Mouse (Mus musculus) adrenal gland, postnatal 25 days (tissue): Measurements from ENCODE around the gene Neurl4. TPM values are rescaled to one million over a fixed set of nuclear protein-coding genes. Genes with fewer than 3 reads are reported as not detected.
"Not testable (repeated sequence)": the region's sequence is repeated elsewhere in the genome, so short reads cannot be mapped to it uniquely, and the experiment has no call there.

Experiments used
- DNase-seq: peaks from one replicate; pipeline ENCODE4 v3.0.0; 2021; ENCODE audit warnings: mixed read lengths
- microRNA-seq, 2 experiments: library from miRNA; unstranded; fragments of <30 nt; microRNA quantifications; one replicate each; pipeline ENCODE4 v1.2.0; 2021
- total RNA-seq: library from RNA; stranded (reverse); gene quantifications from 2 replicates; pipeline ENCODE4 v1.2.3, GENCODE M21; 2021

The Neurl4 gene
- total RNA-seq, 1 experiment from 2014 or later: 55.5 TPM

DNA sequence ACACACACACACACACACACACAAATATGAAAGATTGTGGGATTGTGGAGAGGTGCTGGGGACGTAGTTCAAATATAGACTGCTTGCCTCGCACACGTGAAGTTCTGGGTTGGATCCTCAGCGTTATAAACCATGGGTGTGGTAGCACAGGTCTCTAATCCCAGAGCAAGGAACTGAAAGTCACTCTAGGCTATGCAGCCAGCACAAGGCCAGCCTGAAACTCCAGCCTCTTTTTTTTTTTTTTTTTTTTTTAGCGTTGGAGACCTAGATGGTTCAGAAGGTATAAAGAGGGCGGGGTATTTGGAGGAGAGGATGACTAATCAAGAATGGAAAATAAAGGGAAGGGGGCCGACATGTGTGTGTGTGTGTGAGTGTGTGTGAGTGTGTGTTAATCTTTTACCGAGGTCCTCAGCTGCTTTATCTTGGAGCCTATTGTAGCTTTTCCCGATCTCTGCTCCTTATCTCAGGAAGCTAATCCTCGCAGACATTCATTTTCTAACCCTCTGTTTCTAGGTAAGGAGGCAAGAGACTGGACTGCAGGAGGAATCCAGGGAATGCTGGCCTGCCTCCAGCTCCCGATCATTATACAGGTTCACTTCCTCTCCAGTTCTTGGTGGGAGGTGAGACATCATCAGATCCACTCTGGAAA, 52.5 kb downstream of the Neurl4 start:
- DNase-seq: no peak

- DNase-seq: not testable (repeated sequence)
These were observed 54.7 kb downstream of the Neurl4 start for GRCm38 (mm10) chr11:69955618-69956017.

GRCm38 (mm10) chr11:69956218-69956617, 55.3 kb downstream of the Neurl4 start:
- DNase-seq: no peak

GRCm38 (mm10) chr11:69960616-69961015, 59.7 kb downstream of the Neurl4 start:
- DNase-seq: no peak

DNA sequence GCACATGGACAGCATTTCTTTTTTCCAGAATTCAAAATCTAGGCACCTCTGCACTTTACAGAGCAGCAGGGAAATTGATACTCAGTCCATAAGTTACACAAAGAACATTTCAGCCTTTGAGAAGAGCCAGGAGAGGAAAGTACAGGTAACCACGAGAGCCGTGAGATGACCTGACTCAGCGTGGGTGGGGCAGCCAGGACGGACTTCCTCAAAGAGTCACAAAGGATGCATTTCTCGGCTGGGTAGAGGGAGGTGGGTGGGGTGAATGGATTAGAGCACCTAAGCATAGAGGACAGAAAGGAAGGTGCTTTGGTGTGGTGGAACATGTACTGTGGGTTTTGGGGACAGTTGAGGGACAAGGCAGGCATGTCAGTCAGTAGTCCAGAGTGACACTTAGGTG, 61.0 kb downstream of the Neurl4 start:
- DNase-seq: no peak

Small RNA genes within 50 kb of the gene (microRNA-seq; reads per million reads assigned to microRNA genes)
- 0 reads per million in 2 experiments for gene Mir6924

Other genes with a start within 250 kb of the Neurl4 start
- gene Sox15, start 245.8 kb upstream of the Neurl4 start, total RNA-seq: 0.39 TPM in 1 of 2 replicates, not detected in the other
- 123 and 137 TPM in 2 replicates for gene Mpdu1, start 238.4 kb upstream of the Neurl4 start, total RNA-seq
- gene Cd68, start 234.9 kb upstream of the Neurl4 start, total RNA-seq: 14.2 and 22.6 TPM in 2 replicates
- 624 and 654 TPM in 2 replicates for gene Eif4a1, start 228.6 kb upstream of the Neurl4 start, total RNA-seq
- gene Senp3, start 219.0 kb upstream of the Neurl4 start, total RNA-seq: 91.6 and 91.8 TPM in 2 replicates
- gene Tnfsf13, start 215.3 kb upstream of the Neurl4 start, total RNA-seq: 3.8 and 4.1 TPM in 2 replicates
- 16.6 and 25.6 TPM in 2 replicates for gene Tnfsf12, start 205.2 kb upstream of the Neurl4 start, total RNA-seq
- gene Tnfsfm13, start 205.0 kb upstream of the Neurl4 start, total RNA-seq: 3.8 and 4.6 TPM in 2 replicates
- gene Polr2a, start 142.4 kb upstream of the Neurl4 start, total RNA-seq: 98.5 and 101 TPM in 2 replicates
- gene Slc35g3, start 139.1 kb upstream of the Neurl4 start, total RNA-seq: not detected in 2 replicates
- 39.5 and 65.8 TPM in 2 replicates for gene Zbtb4, start 135.2 kb upstream of the Neurl4 start, total RNA-seq
- gene Chrnb1, start 105.1 kb upstream of the Neurl4 start, total RNA-seq: 1.8 and 2.4 TPM in 2 replicates
- gene Fgf11, start 99.2 kb upstream of the Neurl4 start, total RNA-seq: 3.6 and 3.9 TPM in 2 replicates
- not detected in 2 replicates for gene Tmem102, start 95.4 kb upstream of the Neurl4 start, total RNA-seq
- not detected in 2 replicates for gene Gm39566, start 85.8 kb upstream of the Neurl4 start, total RNA-seq
- not detected in 2 replicates for gene Spem2, start 82.6 kb upstream of the Neurl4 start, total RNA-seq
- not detected in 2 replicates for gene Spem1, start 78.9 kb upstream of the Neurl4 start, total RNA-seq
- gene Nlgn2, start 63.3 kb upstream of the Neurl4 start, total RNA-seq: 18.6 and 19.7 TPM in 2 replicates
- gene Tmem256, start 62.6 kb upstream of the Neurl4 start, total RNA-seq: 149 and 152 TPM in 2 replicates
- gene Plscr3, start 54.7 kb upstream of the Neurl4 start, total RNA-seq: 43.8 and 52.9 TPM in 2 replicates
- not detected in 2 replicates for gene Tnk1, start 42.3 kb upstream of the Neurl4 start, total RNA-seq
- gene Tmem95, start 23.1 kb upstream of the Neurl4 start, total RNA-seq: not detected in 2 replicates
- 4.4 and 4.9 TPM in 2 replicates for gene Kctd11, start 19.7 kb upstream of the Neurl4 start, total RNA-seq
- gene Acap1, start 5.5 kb upstream of the Neurl4 start, total RNA-seq: 0.30 TPM in 1 of 2 replicates, not detected in the other
- gene 2810408A11Rik, start 85 bp upstream of the Neurl4 start, total RNA-seq: 1.2 and 2.6 TPM in 2 replicates
- gene Gps2, start 12.8 kb downstream of the Neurl4 start, total RNA-seq: 62.5 and 70.2 TPM in 2 replicates
- gene Eif5a, start 20.9 kb downstream of the Neurl4 start, total RNA-seq: 542 and 558 TPM in 2 replicates
- gene Ybx2, start 34.7 kb downstream of the Neurl4 start, total RNA-seq: 14.1 and 14.8 TPM in 2 replicates
- 42.6 and 48.6 TPM in 2 replicates for gene Slc2a4, start 47.1 kb downstream of the Neurl4 start, total RNA-seq
- gene Cldn7, start 63.7 kb downstream of the Neurl4 start, total RNA-seq: 0.52 TPM in 1 of 2 replicates, not detected in the other
- 123 and 141 TPM in 2 replicates for gene Ctdnep1, start 80.1 kb downstream of the Neurl4 start, total RNA-seq
- 71.1 and 76.1 TPM in 2 replicates for gene Elp5, start 81.4 kb downstream of the Neurl4 start, total RNA-seq
- gene Gabarap, start 90.1 kb downstream of the Neurl4 start, total RNA-seq: 406 and 407 TPM in 2 replicates
- gene Phf23, start 94.7 kb downstream of the Neurl4 start, total RNA-seq: 55.7 and 64.6 TPM in 2 replicates
- gene Dvl2, start 99.5 kb downstream of the Neurl4 start, total RNA-seq: 19.6 and 22.3 TPM in 2 replicates
- gene Acadvl, start 114.3 kb downstream of the Neurl4 start, total RNA-seq: 391 and 422 TPM in 2 replicates
- gene Dlg4, start 115.9 kb downstream of the Neurl4 start, total RNA-seq: 30.7 and 31.0 TPM in 2 replicates
- 0.91 and 3.4 TPM in 2 replicates for gene Asgr1, start 153.0 kb downstream of the Neurl4 start, total RNA-seq
- 2.9 and 4.1 TPM in 2 replicates for gene Asgr2, start 191.6 kb downstream of the Neurl4 start, total RNA-seq
- 2.2 and 2.6 TPM in 2 replicates for gene Mgl2, start 229.3 kb downstream of the Neurl4 start, total RNA-seq